Mouse (Mus musculus): Measurements from ENCODE around the gene Nr2c1. TPM values are rescaled to one million over a fixed set of nuclear protein-coding genes. Genes with fewer than 3 reads are reported as not detected.

Gene Nr2c1
- polyA plus RNA-seq, 1 experiment from 2014 or later: 10.4 TPM

- Histone ChIP-seq H3K4me1 (ENCODE audit: control insufficient read depth, insufficient read depth, low read length) (peaks cover 6% of the 10 kb centered on the region; the same call in 1 of the 2 replicates), H3K36me3 (ENCODE audit: control insufficient read depth, insufficient read depth, low read length) (no peaks in the 10 kb centered on the region), H3K4me2 (ENCODE audit: low read depth, low read length) (no peak overlapping the region), H3K27me3 (replicated peaks; ENCODE audit: control insufficient read depth, insufficient read depth, low read length) (no peaks in the 10 kb centered on the region), H3K27ac (ENCODE audit: low read length) (peak overlapping the region; percentile 9; the same call in 1 of the 2 replicates), H3K9ac (ENCODE audit: low read depth, low read length) (no peak overlapping the region), H3K9me3 (ENCODE audit: control insufficient read depth, low read length) (no peaks in the 10 kb centered on the region), H3K4me3 (ENCODE audit: low read length) (no peak overlapping the region)
- ATAC-seq: peak; percentile 55
- WGBS: 67% methylated on average over 12 of the region's 12 CpGs
These were observed 31.0 kb upstream of the Nr2c1 start for GRCm38 (mm10) chr10:94116781-94117340.

DNA sequence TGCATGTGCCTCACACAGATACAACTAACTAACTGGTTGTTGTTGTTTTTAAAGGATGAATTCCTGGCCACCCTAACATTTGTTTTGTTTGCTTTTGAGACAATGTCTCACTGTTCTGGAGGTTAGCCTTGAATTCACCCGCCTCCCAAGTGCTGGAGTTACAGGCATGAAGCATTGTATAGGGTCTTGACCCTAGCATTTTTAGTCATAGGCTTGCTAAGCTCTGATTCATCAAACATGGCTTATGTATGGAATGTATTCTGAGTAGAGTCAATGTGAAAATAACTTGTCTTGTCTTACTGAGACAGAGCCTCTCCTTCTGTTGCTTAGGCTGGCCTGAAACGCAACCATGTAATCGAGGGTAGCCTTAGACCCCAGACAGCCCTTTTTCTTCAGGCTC lies 29.9 kb upstream of the Nr2c1 start:
- WGBS: 93% methylated on average over 3 of the region's 3 CpGs

GRCm38 (mm10) chr10:94118993-94119392 lies 28.8 kb upstream of the Nr2c1 start:
- H3K4me1 ChIP-seq (ENCODE audit: control insufficient read depth, insufficient read depth, low read length): peaks cover 6% of the 10 kb centered on the region; the same call in 1 of the 2 replicates
- no peak overlapping the region for H3K27ac ChIP-seq (ENCODE audit: low read length)
- H3K9ac ChIP-seq (ENCODE audit: low read depth, low read length): no peak overlapping the region
- H3K4me2 ChIP-seq (ENCODE audit: low read depth, low read length): no peak overlapping the region
- ATAC-seq: peak; percentile 70
- no peaks in the 10 kb centered on the region for H3K9me3 ChIP-seq (ENCODE audit: control insufficient read depth, low read length)
- 63% methylated on average over 7 of the region's 7 CpGs for WGBS
- H3K36me3 ChIP-seq (ENCODE audit: control insufficient read depth, insufficient read depth, low read length): no peaks in the 10 kb centered on the region
- no peak overlapping the region for H3K4me3 ChIP-seq (ENCODE audit: low read length)
- H3K27me3 ChIP-seq (replicated peaks; ENCODE audit: control insufficient read depth, insufficient read depth, low read length): no peaks in the 10 kb centered on the region

More for the DNA sequence above, 29.9 kb upstream of the Nr2c1 start:
- no peak overlapping the region for H3K9ac ChIP-seq (ENCODE audit: low read depth, low read length)
- H3K27ac ChIP-seq (ENCODE audit: low read length): no peak overlapping the region
- no peaks in the 10 kb centered on the region for H3K27me3 ChIP-seq (replicated peaks; ENCODE audit: control insufficient read depth, insufficient read depth, low read length)
- H3K4me1 ChIP-seq (ENCODE audit: control insufficient read depth, insufficient read depth, low read length): peaks cover 6% of the 10 kb centered on the region; the same call in 1 of the 2 replicates
- H3K9me3 ChIP-seq (ENCODE audit: control insufficient read depth, low read length): no peaks in the 10 kb centered on the region
- no peak for ATAC-seq
- no peak overlapping the region for H3K4me2 ChIP-seq (ENCODE audit: low read depth, low read length)
- no peak overlapping the region for H3K4me3 ChIP-seq (ENCODE audit: low read length)
- no peaks in the 10 kb centered on the region for H3K36me3 ChIP-seq (ENCODE audit: control insufficient read depth, insufficient read depth, low read length)

DNA sequence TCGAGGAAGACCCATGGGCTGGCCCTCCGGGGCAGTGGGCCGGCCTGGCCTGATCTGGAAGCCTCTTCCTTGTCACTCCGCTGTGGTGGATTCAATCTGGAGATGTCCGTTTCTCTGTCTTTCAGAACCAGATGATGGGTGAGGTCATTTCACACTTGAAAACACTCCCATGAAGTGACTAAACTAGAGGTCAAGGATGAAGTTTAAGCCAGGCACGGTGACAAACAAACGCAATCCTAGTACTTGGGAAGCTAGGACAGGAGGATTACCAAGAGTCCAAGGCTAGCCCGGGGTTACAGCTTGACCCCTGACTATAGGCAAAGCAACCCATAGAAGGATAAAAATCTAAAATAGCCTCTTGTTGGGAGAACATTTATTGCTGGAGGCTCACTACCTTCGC lies 27.1 kb upstream of the Nr2c1 start:
- WGBS: 90% methylated on average over 9 of the region's 9 CpGs
- Histone ChIP-seq H3K4me2 (ENCODE audit: low read depth, low read length) (no peak overlapping the region), H3K4me1 (ENCODE audit: control insufficient read depth, insufficient read depth, low read length) (peaks cover 5% of the 10 kb centered on the region; the same call in 1 of the 2 replicates), H3K4me3 (ENCODE audit: low read length) (no peak overlapping the region), H3K36me3 (ENCODE audit: control insufficient read depth, insufficient read depth, low read length) (no peaks in the 10 kb centered on the region), H3K27me3 (replicated peaks; ENCODE audit: control insufficient read depth, insufficient read depth, low read length) (no peaks in the 10 kb centered on the region), H3K9ac (ENCODE audit: low read depth, low read length) (no peak overlapping the region), H3K9me3 (ENCODE audit: control insufficient read depth, low read length) (no peaks in the 10 kb centered on the region), H3K27ac (ENCODE audit: low read length) (no peak overlapping the region)
- ATAC-seq: no peak

- no peak for ATAC-seq
- Histone ChIP-seq H3K4me2 (ENCODE audit: low read depth, low read length) (no peak overlapping the region), H3K27me3 (replicated peaks; ENCODE audit: control insufficient read depth, insufficient read depth, low read length) (no peaks in the 10 kb centered on the region), H3K9ac (ENCODE audit: low read depth, low read length) (no peak overlapping the region), H3K27ac (ENCODE audit: low read length) (no peak overlapping the region), H3K36me3 (ENCODE audit: control insufficient read depth, insufficient read depth, low read length) (no peaks in the 10 kb centered on the region), H3K4me1 (ENCODE audit: control insufficient read depth, insufficient read depth, low read length) (no peaks in the 10 kb centered on the region), H3K4me3 (ENCODE audit: low read length) (no peak overlapping the region), H3K9me3 (ENCODE audit: control insufficient read depth, low read length) (no peaks in the 10 kb centered on the region)
- WGBS: 89% methylated on average over 7 of the region's 7 CpGs
These were observed 25.2 kb upstream of the Nr2c1 start for GRCm38 (mm10) chr10:94122595-94122994.

GRCm38 (mm10) chr10:94123581-94123980 lies 24.2 kb upstream of the Nr2c1 start:
- Histone ChIP-seq H3K4me3 (ENCODE audit: low read length) (no peak overlapping the region), H3K4me2 (ENCODE audit: low read depth, low read length) (no peak overlapping the region), H3K36me3 (ENCODE audit: control insufficient read depth, insufficient read depth, low read length) (no peaks in the 10 kb centered on the region), H3K9ac (ENCODE audit: low read depth, low read length) (no peak overlapping the region), H3K27ac (ENCODE audit: low read length) (no peak overlapping the region), H3K9me3 (ENCODE audit: control insufficient read depth, low read length) (no peaks in the 10 kb centered on the region), H3K27me3 (replicated peaks; ENCODE audit: control insufficient read depth, insufficient read depth, low read length) (no peaks in the 10 kb centered on the region), H3K4me1 (ENCODE audit: control insufficient read depth, insufficient read depth, low read length) (peaks cover 4% of the 10 kb centered on the region; the same call in 1 of the 2 replicates)
- 90% methylated on average over 5 of the region's 5 CpGs for WGBS
- no peak for ATAC-seq

GRCm38 (mm10) chr10:94124376-94124775 lies 23.4 kb upstream of the Nr2c1 start:
- WGBS: 78% methylated on average over 5 of the region's 5 CpGs
- Histone ChIP-seq H3K4me3 (ENCODE audit: low read length) (no peak overlapping the region), H3K9ac (ENCODE audit: low read depth, low read length) (no peak overlapping the region), H3K4me1 (ENCODE audit: control insufficient read depth, insufficient read depth, low read length) (peaks cover 10% of the 10 kb centered on the region; the same call in 1 of the 2 replicates), H3K9me3 (ENCODE audit: control insufficient read depth, low read length) (no peaks in the 10 kb centered on the region), H3K27ac (ENCODE audit: low read length) (no peak overlapping the region), H3K36me3 (ENCODE audit: control insufficient read depth, insufficient read depth, low read length) (no peaks in the 10 kb centered on the region), H3K4me2 (ENCODE audit: low read depth, low read length) (no peak overlapping the region), H3K27me3 (replicated peaks; ENCODE audit: control insufficient read depth, insufficient read depth, low read length) (no peaks in the 10 kb centered on the region)
- no peak for ATAC-seq

DNA sequence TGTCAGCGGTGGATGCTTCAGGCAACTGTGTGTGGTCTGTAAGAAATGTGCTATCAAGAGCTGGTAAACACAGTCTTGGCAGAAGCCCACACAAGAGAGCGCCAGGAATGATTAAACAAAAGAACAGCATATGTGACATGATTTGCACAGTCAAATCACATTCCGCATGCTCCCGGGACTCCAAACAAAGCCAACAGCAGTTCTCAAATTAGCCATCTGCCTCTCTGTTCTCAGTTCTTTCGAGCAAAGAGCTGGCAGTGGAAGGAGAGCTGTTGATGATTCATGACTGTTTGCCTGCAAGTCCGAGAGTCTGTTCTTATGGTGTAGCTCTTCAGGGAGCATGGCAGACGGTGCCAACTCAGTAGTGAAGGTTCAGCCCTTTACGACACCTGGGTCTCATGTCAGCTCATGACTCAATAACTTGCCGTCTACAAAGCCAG lies 18.1 kb upstream of the Nr2c1 start:
- WGBS: 28% methylated on average over 9 of the region's 9 CpGs
- ATAC-seq: peak; percentile 83
- H3K27ac ChIP-seq (ENCODE audit: low read length): peak overlapping the region; percentile 75

DNA sequence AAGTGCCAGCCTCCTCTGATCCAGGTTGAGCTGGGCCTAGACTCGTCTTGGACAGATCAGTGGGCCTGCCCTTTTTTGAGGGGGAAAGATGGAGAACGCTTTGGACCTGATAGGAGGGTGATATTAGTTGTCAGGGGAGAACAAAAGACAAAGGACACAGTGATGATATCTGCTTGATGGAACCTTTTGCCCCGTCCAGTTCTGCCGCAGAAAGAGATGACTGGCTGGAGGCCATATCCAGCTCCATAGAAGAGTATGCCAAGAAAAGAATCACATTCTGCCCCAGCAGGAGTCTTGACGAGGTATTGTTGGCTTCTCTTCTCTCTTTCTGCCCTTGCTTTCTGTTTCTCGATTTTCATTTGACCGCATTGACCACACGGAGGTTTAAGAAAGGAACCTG lies 14.7 kb upstream of the Nr2c1 start:
- no peak overlapping the region for H3K27ac ChIP-seq (ENCODE audit: low read length)
- no peak overlapping the region for H3K4me2 ChIP-seq (ENCODE audit: low read depth, low read length)
- WGBS: 80% methylated on average over 8 of the region's 8 CpGs
- no peak overlapping the region for H3K9ac ChIP-seq (ENCODE audit: low read depth, low read length)
- H3K36me3 ChIP-seq (ENCODE audit: control insufficient read depth, insufficient read depth, low read length): no peaks in the 10 kb centered on the region
- ATAC-seq: no peak
- peaks cover 13% of the 10 kb centered on the region; the same call in 1 of the 2 replicates for H3K4me1 ChIP-seq (ENCODE audit: control insufficient read depth, insufficient read depth, low read length)
- no peaks in the 10 kb centered on the region for H3K9me3 ChIP-seq (ENCODE audit: control insufficient read depth, low read length)
- no peak overlapping the region for H3K4me3 ChIP-seq (ENCODE audit: low read length)
- H3K27me3 ChIP-seq (replicated peaks; ENCODE audit: control insufficient read depth, insufficient read depth, low read length): no peaks in the 10 kb centered on the region

More for the DNA sequence above, 18.1 kb upstream of the Nr2c1 start:
- Histone ChIP-seq H3K36me3 (ENCODE audit: control insufficient read depth, insufficient read depth, low read length) (no peaks in the 10 kb centered on the region), H3K9me3 (ENCODE audit: control insufficient read depth, low read length) (no peaks in the 10 kb centered on the region), H3K4me3 (ENCODE audit: low read length) (no peak overlapping the region), H3K9ac (ENCODE audit: low read depth, low read length) (no peak overlapping the region), H3K4me2 (ENCODE audit: low read depth, low read length) (no peak overlapping the region), H3K27me3 (replicated peaks; ENCODE audit: control insufficient read depth, insufficient read depth, low read length) (no peaks in the 10 kb centered on the region), H3K4me1 (ENCODE audit: control insufficient read depth, insufficient read depth, low read length) (peaks cover 10% of the 10 kb centered on the region; the same call in 1 of the 2 replicates)

GRCm38 (mm10) chr10:94133674-94134073 lies 14.1 kb upstream of the Nr2c1 start:
- WGBS: 87% methylated on average over 7 of the region's 7 CpGs
- H3K9ac ChIP-seq (ENCODE audit: low read depth, low read length): no peak overlapping the region
- ATAC-seq: no peak
- H3K27ac ChIP-seq (ENCODE audit: low read length): no peak overlapping the region
- H3K9me3 ChIP-seq (ENCODE audit: control insufficient read depth, low read length): no peaks in the 10 kb centered on the region
- H3K4me1 ChIP-seq (ENCODE audit: control insufficient read depth, insufficient read depth, low read length): peaks cover 9% of the 10 kb centered on the region; the same call in 1 of the 2 replicates
- H3K4me2 ChIP-seq (ENCODE audit: low read depth, low read length): no peak overlapping the region
- H3K36me3 ChIP-seq (ENCODE audit: control insufficient read depth, insufficient read depth, low read length): no peaks in the 10 kb centered on the region
- no peaks in the 10 kb centered on the region for H3K27me3 ChIP-seq (replicated peaks; ENCODE audit: control insufficient read depth, insufficient read depth, low read length)
- H3K4me3 ChIP-seq (ENCODE audit: low read length): no peak overlapping the region
